Mouse (Mus musculus): ENCODE results near the gene Rdh8.

DNA sequence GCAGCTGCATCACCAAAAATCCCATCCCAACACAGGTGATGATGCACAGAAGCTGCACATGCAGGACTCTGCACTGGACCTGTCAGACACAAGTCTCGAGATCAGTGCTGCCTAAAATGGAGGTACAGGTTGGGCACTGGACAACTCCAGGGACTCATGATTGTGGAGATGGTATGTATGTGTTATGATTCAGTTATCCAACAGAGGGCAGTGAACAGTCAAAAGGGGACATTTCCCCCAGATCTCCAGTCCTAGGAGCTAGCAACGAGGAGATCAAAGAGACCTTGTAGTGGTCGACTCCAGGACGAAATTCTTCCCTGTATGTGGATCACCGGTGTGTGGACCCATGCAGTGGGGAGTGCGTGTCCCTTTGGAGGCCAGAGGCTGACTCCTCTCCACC is 41.6 kb downstream of the Rdh8 start:
- TF ChIP-seq EP300 (optimal IDR thresholded peaks at IDR 0.05) (no peak), CTCF (IDR thresholded peaks at IDR 0.05; ENCODE audit: low read depth) (0 out of 2 replicates have a peak, but pooled peaks have one; percentile 1)

Data from stomach, postnatal 0 days (tissue).